Mouse (Mus musculus) embryonic fibroblast, embryonic 13.5 days (primary cell): ENCODE data around the gene Taf11.

Source experiments
- CTCF ChIP-seq: IDR thresholded peaks from 2 replicates; pipeline ENCODE4 v1.5.1; 2011; ENCODE audit warnings: mild to moderate bottlenecking, control low read depth, low read length, moderate library complexity, borderline replicate concordance; ENCODE audit not compliant: insufficient read depth
- POLR2A ChIP-seq: IDR thresholded peaks from 2 replicates; pipeline ENCODE4 v1.6.1; 2011; ENCODE audit warnings: low read depth, mild to moderate bottlenecking, control low read depth, low read length, moderate library complexity

DNA sequence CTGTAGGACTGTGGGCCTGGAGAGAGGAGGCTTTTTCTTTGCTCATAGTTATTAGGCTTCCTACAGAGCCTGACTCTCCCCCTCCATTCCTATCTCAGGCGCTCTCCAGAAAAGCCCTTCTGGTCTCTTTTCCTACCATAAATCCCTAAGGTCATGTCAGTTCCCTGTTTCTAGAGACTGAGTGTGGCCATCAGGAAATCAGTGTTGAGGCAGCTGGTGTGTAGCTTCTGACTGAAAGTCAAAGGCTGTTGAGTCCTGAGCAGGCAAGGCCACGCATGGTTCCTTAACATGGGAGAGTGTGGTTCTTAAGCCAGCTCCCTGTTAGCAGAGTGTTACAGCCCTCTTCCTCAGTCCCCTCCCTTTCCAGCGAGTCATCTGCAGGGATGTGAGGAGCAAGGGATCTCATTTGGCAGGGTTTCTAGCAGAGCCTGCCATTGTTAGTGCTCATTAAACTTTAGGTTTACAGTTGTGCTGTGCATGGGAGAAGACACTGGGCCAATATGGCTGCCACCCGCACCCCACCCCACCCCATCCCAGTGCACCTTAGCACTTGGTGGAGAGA is 27.5 kb upstream of the Taf11 start:
- TF ChIP-seq POLR2A (0 out of 2 replicates have a peak, but pooled peaks have one; percentile 21), CTCF (no peak)
